8 mouse cellular contexts compared by ENCODE assay signal in the genomic region with DNA sequence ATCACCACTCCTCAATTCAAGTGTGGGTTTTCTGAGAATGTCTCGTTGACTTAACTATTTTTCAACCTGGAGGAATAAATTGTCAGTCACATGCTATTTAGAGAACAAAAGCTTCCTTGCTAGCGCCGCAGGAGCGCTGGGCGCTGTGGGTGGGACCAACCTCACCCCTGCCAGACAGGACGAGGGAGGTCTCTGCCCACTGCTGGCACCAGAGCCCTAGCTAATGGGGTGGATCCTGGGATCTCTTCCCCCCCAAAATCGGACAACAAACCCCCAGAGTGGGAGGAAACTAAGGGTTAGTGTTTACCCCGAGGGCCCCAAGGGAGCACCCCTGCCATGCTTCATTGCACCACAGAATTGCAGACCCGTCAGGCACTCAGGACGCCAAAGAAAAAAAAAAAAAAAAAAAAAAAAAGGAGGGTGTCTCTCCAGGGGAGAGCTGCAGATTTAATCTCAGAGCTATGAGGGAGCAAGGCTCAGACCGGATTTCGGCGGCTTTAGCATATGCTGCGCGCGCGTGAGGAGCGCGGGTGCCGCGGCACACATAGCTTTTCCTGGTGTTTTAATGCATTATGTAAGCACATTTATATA. TPM values are rescaled to one million over a fixed set of nuclear protein-coding genes. Genes with fewer than 3 reads are reported as not detected.
DNase-seq lines count a peak whose midpoint lies in the region; ATAC-seq and TF ChIP-seq lines count a peak whose summit lies in the region.

No protein-coding gene starts in this region.

- no peaks in the 10 kb centered on the region for H3K9me3 ChIP-seq in hindbrain, embryonic 10.5 days
- H3K9me3 ChIP-seq in neural tube, embryonic 14.5 days (ENCODE audit: control insufficient read depth, low read length), result no peaks in the 10 kb centered on the region

- H3K4me2 ChIP-seq in neural tube, embryonic 14.5 days (ENCODE audit: low read depth, low read length), result peak overlapping the region; percentile 53

- no peaks in the 10 kb centered on the region for H3K36me3 ChIP-seq in hindbrain, embryonic 10.5 days
- H3K36me3 ChIP-seq in neural tube, embryonic 14.5 days (ENCODE audit: control insufficient read depth, insufficient read depth, low read length), result no peaks in the 10 kb centered on the region
- no peaks in the 10 kb centered on the region for H3K36me3 ChIP-seq in thymus, adult 2 months (ENCODE audit: control insufficient read depth, insufficient read depth, low read length)

- TF ChIP-seq POLR2A in thymus, adult 2 months (IDR thresholded peaks at IDR 0.05; ENCODE audit: control insufficient read depth, extremely low read depth, insufficient read depth, low read length, poor library complexity), result no peak

- peak overlapping the region; percentile 42; the same call in 1 of the 2 replicates for H3K9ac ChIP-seq in neural tube, embryonic 14.5 days (replicated peaks; ENCODE audit: low read depth, low read length)

- H3K4me1 ChIP-seq in hindbrain, embryonic 10.5 days (replicated peaks), result peaks cover 40% of the 10 kb centered on the region
- peaks cover 7% of the 10 kb centered on the region; the same call in 1 of the 2 replicates for H3K4me1 ChIP-seq in neural tube, embryonic 14.5 days (ENCODE audit: control insufficient read depth, insufficient read depth, low read length)
- H3K4me1 ChIP-seq in thymus, adult 2 months (replicated peaks; ENCODE audit: control insufficient read depth, insufficient read depth, low read length), result no peaks in the 10 kb centered on the region

- WGBS in hindbrain, embryonic 10.5 days, result under 1% methylated on average over 21 of the region's 21 CpGs
- WGBS in neural tube, embryonic 14.5 days, result under 1% methylated on average over 21 of the region's 21 CpGs
- WGBS in thymus, adult 2 months, result 3% methylated on average over 21 of the region's 21 CpGs

- intact Hi-C loops in left cerebral cortex, adult 2 months (cut with DNase I), result loop anchor here (1.0 to 2.0 kb wide), 3 partner anchors 18 to 175 kb away; no protein-coding TSS in a partner anchor

- no peak for TF ChIP-seq CTCF in left cerebral cortex, adult 2 months (IDR thresholded peaks at IDR 0.05)
- TF ChIP-seq CTCF in thymus, adult 2 months (IDR thresholded peaks at IDR 0.05; ENCODE audit: borderline replicate concordance, control insufficient read depth, extremely low read depth, insufficient read depth, low read length, poor library complexity), result no peak

- ATAC-seq in neural tube, embryonic 14.5 days (ENCODE audit: low read depth), result peak; percentile 64

- H3K27me3 ChIP-seq in hindbrain, embryonic 10.5 days (ENCODE audit: insufficient read depth, poor library complexity, severe bottlenecking), result peaks cover 39% of the 10 kb centered on the region
- H3K27me3 ChIP-seq in neural tube, embryonic 14.5 days (ENCODE audit: control insufficient read depth, insufficient read depth, low read length), result no peaks in the 10 kb centered on the region
- H3K27me3 ChIP-seq in thymus, adult 2 months (ENCODE audit: control insufficient read depth, insufficient read depth, low read length), result no peaks in the 10 kb centered on the region

- peak overlapping the region; percentile 74 for H3K27ac ChIP-seq in hindbrain, embryonic 10.5 days
- H3K27ac ChIP-seq in left cerebral cortex, adult 2 months, result peak overlapping the region; percentile 82
- no peak overlapping the region for H3K27ac ChIP-seq in neural tube, embryonic 14.5 days (ENCODE audit: low read depth, low read length)
- H3K27ac ChIP-seq in thymus, adult 2 months (ENCODE audit: control insufficient read depth, insufficient read depth, low read length), result no peak overlapping the region

- DNase-seq in layer of hippocampus, adult 11-12 months (ENCODE audit: low spot score), result peak; percentile 45
- no peak for DNase-seq in layer of hippocampus, adult 9-11 months
- DNase-seq in cerebellum, adult 8-10 months, result peak; percentile 36
- peak; percentile 24 for DNase-seq in hindbrain, embryonic 10.5 days (ENCODE audit: low spot score)
- peak; percentile 58 to 65 for DNase-seq in left cerebral cortex, adult 2 months (ENCODE audit: extremely low spot score in 1 of 2, low spot score in 2 of 2)
- DNase-seq in thymus, adult 2 months, result no peak
- DNase-seq in thymus, postnatal 36 days, result no peak

- peak overlapping the region; percentile 46 for H3K4me3 ChIP-seq in hindbrain, embryonic 10.5 days
- H3K4me3 ChIP-seq in left cerebral cortex, adult 2 months, result peak overlapping the region; percentile 22
- peak overlapping the region; percentile 17 for H3K4me3 ChIP-seq in neural tube, embryonic 14.5 days (ENCODE audit: low read depth, low read length)
- no peak overlapping the region for H3K4me3 ChIP-seq in thymus, adult 2 months (ENCODE audit: control insufficient read depth, insufficient read depth, low read length)

RNA-seq across cellular contexts. Expression of a gene that starts 35.2 kb away (rescaled TPM):
- polyA plus RNA-seq in hindbrain, embryonic 10.5 days (2016; fragmentation: Nextera tagmentation; extraction: Ambion mirVana), result 0.07 TPM in 1 of 2 replicates, not detected in the other
- 10 to 100 TPM; 19.2 to 22.2 TPM for total RNA-seq in left cerebral cortex, adult 2 months (2021)
- 0.99 and 1.2 TPM in 2 replicates for polyA plus RNA-seq in neural tube, embryonic 14.5 days (2014; fragmentation: Nextera tagmentation; extraction: Ambion mirVana)
- 0.11 and 0.12 TPM in 2 replicates for polyA plus RNA-seq in thymus, adult 2 months (2012; rRNA removed)

Comparison
In these comparisons a context has a peak if more than half of its experiments do, and no peak if none do; other contexts are left out.
1. DNase-seq: peak in layer of hippocampus, adult 11-12 months (single experiment), cerebellum, adult 8-10 months (single experiment), hindbrain, embryonic 10.5 days (single experiment) and left cerebral cortex, adult 2 months (2 of 2); none in layer of hippocampus, adult 9-11 months (single experiment), thymus, adult 2 months (single experiment) and thymus, postnatal 36 days (0 of 2).
2. H3K27ac ChIP-seq: peak in hindbrain, embryonic 10.5 days (single experiment) and left cerebral cortex, adult 2 months (single experiment); none in neural tube, embryonic 14.5 days (single experiment) and thymus, adult 2 months (single experiment).